Mouse (Mus musculus) T-helper 2 cell (primary cell): ENCODE data around the gene Vmn2r6.
"Not testable (repeated sequence)": the region's sequence is repeated elsewhere in the genome, so short reads cannot be mapped to it uniquely, and the experiment has no call there.

ENCODE experiments used
- in situ Hi-C: fragments of 300-600 bp; cut with MboI, MseI; formaldehyde crosslinking; loops from one replicate; pipeline ENCODE4 v1.15.1; 2025; ENCODE audit warnings: high pct_unique_total_duplicates

The Vmn2r6 gene

GRCm38 (mm10) chr3:64565730-64566129 is at the start of gene Vmn2r6:
TSS of gene Vmn2r6 (minus strand) at chr3:64565830.
- in situ Hi-C loops = loop anchor here (5.0 kb wide), 1 partner anchor 148 kb away; the partner anchor contains the start of gene Vmn2r4

GRCm38 (mm10) chr3:64587618-64588017 is 22.0 kb upstream of the Vmn2r6 start:
- in situ Hi-C loops = no loop called here

GRCm38 (mm10) chr3:64568793-64569192 is 3.2 kb upstream of the Vmn2r6 start:
- in situ Hi-C loops = loop anchor here (5.0 kb wide), 1 partner anchor 151 kb away; the partner anchor contains the start of gene Vmn2r4

GRCm38 (mm10) chr3:64523585-64523984 is 42.0 kb downstream of the Vmn2r6 start:
- in situ Hi-C loops = not testable (repeated sequence)

- in situ Hi-C loops = not testable (repeated sequence)
Measured at GRCm38 (mm10) chr3:64509742-64510141, 55.9 kb downstream of the Vmn2r6 start, which contains the start of gene Vmn2r5. TSS of gene Vmn2r5 (minus strand) at chr3:64509842.
